Mouse (Mus musculus) hindbrain, embryonic 10.5 days (tissue): ENCODE results near the gene Imp3. TPM values are rescaled to one million over a fixed set of nuclear protein-coding genes. Genes with fewer than 3 reads are reported as not detected.
"Not testable (repeated sequence)": the region's sequence is repeated elsewhere in the genome, so short reads cannot be mapped to it uniquely, and the experiment has no call there.

Experiments used
- DNase-seq: peaks from one replicate; pipeline ENCODE4 v3.0.0-alpha.2; 2017; ENCODE audit warnings: low spot score
- H3K27ac ChIP-seq: fragments of 300-500 bp; sonication (generic); 2 replicates; pipeline ENCODE4 v1.5.1; 2016; ENCODE audit warnings: mild to moderate bottlenecking, moderate library complexity
- H3K27me3 ChIP-seq: fragments of 300-500 bp; sonication (generic); 2 replicates; pipeline ENCODE4 v1.6.1; 2016; ENCODE audit warnings: mild to moderate bottlenecking; ENCODE audit not compliant: poor library complexity, insufficient read depth, severe bottlenecking
- H3K36me3 ChIP-seq: fragments of 300-500 bp; sonication (generic); 2 replicates; pipeline ENCODE4 v1.6.1; 2016; ENCODE audit warnings: mild to moderate bottlenecking, moderate library complexity
- H3K4me1 ChIP-seq: fragments of 300-500 bp; sonication (generic); replicated peaks from 2 replicates; pipeline ENCODE4 v1.6.1; 2016; ENCODE audit warnings: mild to moderate bottlenecking
- H3K4me3 ChIP-seq: fragments of 300-500 bp; sonication (generic); 2 replicates; pipeline ENCODE4 v1.5.1; 2016; ENCODE audit warnings: mild to moderate bottlenecking, moderate library complexity
- H3K9me3 ChIP-seq: fragments of 300-500 bp; sonication (generic); 2 replicates; pipeline ENCODE4 v1.6.1; 2016; ENCODE audit warnings: mild to moderate bottlenecking, moderate library complexity
- WGBS: fragments of 180-500 bp; shearing (Covaris S2); methylation state at CpG from one replicate; pipeline ENCODE4 v1.1.7; 2016; 5-methylcytosine and 5-hydroxymethylcytosine counted together
- polyA plus RNA-seq: library from polyadenylated mRNA; unstranded; fragments of >200 nt; fragmentation: Nextera tagmentation; extraction: Ambion mirVana; gene quantifications from 2 replicates; pipeline ENCODE4 v1.2.1, GENCODE M21; 2016

The Imp3 gene
- polyA plus RNA-seq, 1 experiment from 2014 or later: 66.8 TPM

DNA sequence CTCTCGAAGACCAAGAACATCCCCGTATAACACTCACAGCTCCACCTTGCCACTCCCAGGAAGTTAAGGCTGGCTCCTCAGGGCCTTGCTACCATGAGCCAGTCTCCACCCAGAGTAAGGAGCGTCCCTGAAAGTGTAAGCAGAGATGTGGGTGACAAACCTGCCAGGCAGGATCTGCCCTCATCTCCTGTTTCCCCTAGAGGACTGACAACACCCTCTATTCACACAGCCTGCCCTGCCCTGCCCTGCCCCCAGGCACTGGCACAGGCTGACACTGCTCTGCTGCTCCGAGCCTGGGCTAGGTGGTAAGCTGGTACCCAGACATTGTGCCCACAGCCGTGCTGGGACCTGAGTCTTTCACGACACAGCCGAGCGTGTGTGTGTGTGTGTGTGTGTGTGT lies 36.1 kb upstream of the Imp3 start:
- H3K27me3 ChIP-seq: no peaks in the 10 kb centered on the region
- no peak for DNase-seq
- peak overlapping the region; percentile 47; the same call in 1 of the 2 replicates for H3K27ac ChIP-seq
- H3K4me3 ChIP-seq: no peak overlapping the region
- H3K9me3 ChIP-seq: no peaks in the 10 kb centered on the region
- no peaks in the 10 kb centered on the region for H3K36me3 ChIP-seq
- H3K4me1 ChIP-seq: peaks cover 27% of the 10 kb centered on the region
- WGBS: 69% methylated on average over 8 of the region's 8 CpGs

DNA sequence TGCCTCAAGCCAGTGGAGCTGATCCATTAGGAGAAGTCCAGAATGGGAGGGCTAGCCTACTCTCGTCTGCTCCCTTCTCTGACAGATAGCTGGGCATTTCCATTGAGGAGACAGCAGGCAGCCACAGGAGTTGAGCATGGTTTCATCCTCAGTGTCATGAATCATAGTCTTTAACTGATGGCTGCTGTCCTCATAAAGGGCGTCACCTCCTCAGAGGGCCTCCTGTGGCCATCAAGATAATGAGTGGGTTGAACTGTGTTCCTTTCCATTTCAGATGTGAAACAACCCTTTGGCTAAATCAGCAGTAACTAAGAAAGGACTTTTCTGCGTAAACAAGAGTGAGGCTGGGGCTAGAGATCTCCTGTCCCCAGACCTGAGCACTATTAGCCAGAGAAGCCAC lies 33.6 kb upstream of the Imp3 start:
- no peaks in the 10 kb centered on the region for H3K9me3 ChIP-seq
- H3K4me3 ChIP-seq: no peak overlapping the region
- DNase-seq: no peak
- 85% methylated on average over 3 of the region's 3 CpGs for WGBS
- H3K27me3 ChIP-seq: no peaks in the 10 kb centered on the region
- peaks cover 23% of the 10 kb centered on the region for H3K4me1 ChIP-seq
- no peak overlapping the region for H3K27ac ChIP-seq
- no peaks in the 10 kb centered on the region for H3K36me3 ChIP-seq

DNA sequence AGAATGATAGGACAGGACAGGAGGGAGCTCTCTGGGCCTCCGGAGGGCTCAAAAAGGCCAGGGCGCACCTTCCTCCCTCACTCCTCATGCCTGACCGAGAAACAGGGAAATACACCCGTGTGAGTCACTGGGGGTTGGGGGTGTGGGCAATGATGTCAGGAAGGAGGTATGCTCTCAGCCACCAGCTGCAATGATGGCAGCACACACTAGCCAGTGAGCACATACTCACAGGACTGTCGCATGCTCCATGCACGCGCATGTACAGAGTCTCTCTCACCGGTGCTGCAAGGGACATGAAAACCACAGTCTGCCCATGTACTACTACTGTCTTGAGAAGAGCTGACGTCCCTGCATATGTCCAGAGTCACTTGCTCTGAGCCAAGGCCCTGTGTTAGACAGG lies 29.7 kb upstream of the Imp3 start:
- H3K27me3 ChIP-seq: no peaks in the 10 kb centered on the region
- H3K4me1 ChIP-seq: no peaks in the 10 kb centered on the region
- H3K36me3 ChIP-seq: no peaks in the 10 kb centered on the region
- H3K27ac ChIP-seq: no peak overlapping the region
- DNase-seq: no peak
- no peak overlapping the region for H3K4me3 ChIP-seq
- no peaks in the 10 kb centered on the region for H3K9me3 ChIP-seq
- 92% methylated on average over 9 of the region's 9 CpGs for WGBS

DNA sequence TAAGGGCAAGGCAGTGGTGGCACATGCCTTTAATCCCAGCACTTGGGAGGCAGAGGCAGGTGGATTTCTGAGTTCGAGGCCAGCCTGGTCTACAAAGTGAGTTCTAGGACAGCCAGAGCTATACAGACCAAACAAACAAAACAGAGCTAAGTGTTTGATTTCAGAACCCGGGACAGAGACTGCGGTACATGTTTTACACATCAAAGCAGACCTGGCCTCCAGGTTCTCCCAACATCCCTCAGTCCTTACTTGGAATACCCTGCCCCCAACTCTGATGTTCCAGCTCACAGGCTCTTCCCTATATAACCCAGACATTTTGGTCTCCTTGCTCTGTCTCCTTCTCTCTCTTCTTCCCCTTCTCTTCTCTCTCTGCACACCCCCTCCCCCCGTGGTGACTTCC lies 27.3 kb upstream of the Imp3 start:
- not testable (repeated sequence) for H3K27me3 ChIP-seq, H3K9me3 ChIP-seq, H3K4me3 ChIP-seq, DNase-seq, H3K4me1 ChIP-seq, H3K27ac ChIP-seq
- WGBS: 53% methylated on average over 4 of the region's 4 CpGs
- peaks cover 11% of the 10 kb centered on the region for H3K36me3 ChIP-seq

DNA sequence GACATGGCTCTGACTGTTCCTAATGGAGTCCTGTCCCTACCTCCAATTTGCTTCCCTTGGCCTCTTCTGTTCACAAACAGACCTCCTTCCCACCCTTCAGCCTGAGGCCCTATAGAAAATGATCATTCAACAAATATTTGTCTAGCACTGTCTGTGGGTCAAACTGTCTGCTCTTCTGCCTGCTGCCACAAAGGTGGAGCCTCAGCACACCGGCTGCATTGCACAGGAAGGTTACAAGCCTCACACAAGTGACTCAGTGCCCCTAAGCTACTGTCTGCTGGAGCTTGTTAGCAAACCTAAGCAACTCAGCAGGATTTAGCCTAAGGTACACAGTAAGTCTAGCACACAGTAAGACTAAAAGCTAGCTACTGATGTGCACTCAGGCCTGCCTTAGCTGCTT lies 26.3 kb upstream of the Imp3 start:
- no peak overlapping the region for H3K27ac ChIP-seq
- 71% methylated on average over 1 of the region's 1 CpGs for WGBS
- H3K9me3 ChIP-seq: no peaks in the 10 kb centered on the region
- H3K4me3 ChIP-seq: no peak overlapping the region
- no peaks in the 10 kb centered on the region for H3K4me1 ChIP-seq
- no peaks in the 10 kb centered on the region for H3K27me3 ChIP-seq
- H3K36me3 ChIP-seq: peaks cover 21% of the 10 kb centered on the region
- DNase-seq: no peak

DNA sequence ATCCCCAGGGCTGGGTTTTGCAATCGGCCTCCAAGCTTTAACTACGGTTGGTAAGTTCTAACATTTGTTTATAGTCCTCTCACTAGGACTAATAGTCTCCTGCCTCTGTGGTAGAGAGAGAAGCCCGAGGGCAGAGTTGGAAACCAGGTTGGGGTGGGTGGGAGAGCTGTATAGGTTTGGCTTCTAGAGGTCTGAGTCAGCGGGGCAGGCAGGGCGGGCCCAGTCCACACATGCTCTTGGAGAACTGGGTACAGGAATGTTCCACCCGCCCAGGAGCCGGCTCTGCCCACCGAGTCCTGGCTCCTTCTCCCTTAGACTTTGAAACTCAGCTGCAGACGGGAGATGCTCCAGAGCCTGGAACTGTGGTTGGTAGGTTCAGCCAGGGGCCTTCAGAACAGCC lies 23.3 kb upstream of the Imp3 start:
- no peaks in the 10 kb centered on the region for H3K27me3 ChIP-seq
- no peaks in the 10 kb centered on the region for H3K9me3 ChIP-seq
- DNase-seq: no peak
- WGBS: 90% methylated on average over 9 of the region's 9 CpGs
- no peak overlapping the region for H3K4me3 ChIP-seq
- no peaks in the 10 kb centered on the region for H3K4me1 ChIP-seq
- no peak overlapping the region for H3K27ac ChIP-seq
- H3K36me3 ChIP-seq: peaks cover 51% of the 10 kb centered on the region

DNA sequence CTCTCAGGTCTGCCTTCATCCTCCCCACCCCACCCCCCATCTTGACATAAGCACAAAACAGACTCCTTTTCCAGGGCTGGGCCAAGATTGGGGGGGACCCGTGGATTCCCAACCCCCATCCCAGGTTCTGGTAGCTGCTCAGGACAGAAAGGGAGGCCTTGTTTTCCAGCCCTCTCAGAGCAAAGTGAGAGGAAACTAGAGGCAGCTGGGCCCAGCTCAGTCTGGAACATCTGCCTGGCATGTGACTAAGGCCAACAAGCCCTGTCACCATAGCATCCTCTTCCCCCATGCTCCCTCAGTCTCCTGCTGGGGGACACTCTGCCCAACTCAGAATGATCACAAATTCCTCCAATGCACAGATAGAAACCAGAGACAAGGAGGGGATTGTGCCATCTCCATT lies 22.2 kb upstream of the Imp3 start:
- no peaks in the 10 kb centered on the region for H3K4me1 ChIP-seq
- no peak for DNase-seq
- H3K27ac ChIP-seq: no peak overlapping the region
- WGBS: 83% methylated on average over 1 of the region's 1 CpGs
- no peaks in the 10 kb centered on the region for H3K9me3 ChIP-seq
- no peaks in the 10 kb centered on the region for H3K27me3 ChIP-seq
- H3K36me3 ChIP-seq: peaks cover 62% of the 10 kb centered on the region
- no peak overlapping the region for H3K4me3 ChIP-seq

DNA sequence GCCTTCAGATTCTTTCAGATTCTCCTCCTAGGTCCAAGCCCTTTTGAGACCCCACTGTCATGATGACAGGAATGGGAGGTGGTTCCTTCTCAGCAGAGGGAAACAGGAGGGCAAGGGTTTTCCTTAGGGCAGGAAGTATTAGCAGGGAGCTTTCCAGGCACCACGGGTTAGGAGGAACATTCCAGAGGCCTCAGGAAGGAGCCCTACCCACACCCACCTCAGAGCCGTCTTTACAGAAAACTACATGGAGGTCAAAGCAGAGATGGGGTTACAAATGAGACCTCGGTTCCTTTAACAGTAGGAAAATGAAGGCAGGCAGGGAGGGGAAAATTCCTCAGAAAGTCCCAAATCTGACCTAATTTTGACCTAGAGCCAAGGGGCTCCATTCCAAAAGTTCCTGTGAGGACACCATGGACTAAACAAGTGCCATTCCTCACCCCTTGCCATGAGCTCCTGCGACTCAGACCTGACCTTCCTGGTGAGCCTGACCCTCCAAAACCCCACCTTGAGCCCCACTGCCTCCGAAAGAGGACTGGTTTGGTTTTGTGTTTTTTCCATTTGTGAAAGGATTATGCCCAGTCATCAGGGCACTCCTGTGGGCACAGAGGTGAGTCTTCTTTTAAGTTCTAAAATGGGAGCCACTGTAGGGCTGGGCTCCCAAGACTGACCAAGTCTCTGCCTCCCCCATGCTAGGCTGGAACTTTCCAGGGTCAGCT lies 21.4 kb upstream of the Imp3 start:
- Histone ChIP-seq H3K27ac (no peak overlapping the region), H3K36me3 (peaks cover 69% of the 10 kb centered on the region), H3K4me3 (no peak overlapping the region), H3K27me3 (no peaks in the 10 kb centered on the region), H3K9me3 (no peaks in the 10 kb centered on the region), H3K4me1 (no peaks in the 10 kb centered on the region)
- 80% methylated on average over 5 of the region's 5 CpGs for WGBS
- no peak for DNase-seq

DNA sequence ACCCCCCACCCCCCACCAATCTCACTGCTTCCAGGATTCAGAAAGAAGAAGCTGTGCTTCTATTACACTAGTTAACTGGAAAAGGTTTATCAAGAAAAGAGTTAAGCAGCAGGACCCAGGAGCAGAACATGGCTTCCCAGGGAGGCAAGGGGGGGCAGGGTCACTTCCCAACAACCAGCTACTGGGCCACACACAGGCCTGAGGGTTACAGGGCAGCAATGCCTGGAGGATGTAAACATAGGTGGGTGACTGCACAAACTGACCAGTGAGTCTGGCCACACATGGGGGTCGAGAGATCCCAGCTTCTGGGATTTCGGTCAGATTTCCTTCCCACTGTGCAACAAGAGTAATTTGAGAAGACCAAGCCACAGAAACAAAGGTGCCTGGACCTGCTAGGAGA lies 20.1 kb upstream of the Imp3 start:
- H3K36me3 ChIP-seq: peaks cover 82% of the 10 kb centered on the region
- 45% methylated on average over 2 of the region's 2 CpGs for WGBS
- H3K27me3 ChIP-seq: no peaks in the 10 kb centered on the region
- peaks cover 7% of the 10 kb centered on the region for H3K9me3 ChIP-seq
- no peaks in the 10 kb centered on the region for H3K4me1 ChIP-seq
- H3K4me3 ChIP-seq: no peak overlapping the region
- H3K27ac ChIP-seq: no peak overlapping the region
- DNase-seq: no peak

DNA sequence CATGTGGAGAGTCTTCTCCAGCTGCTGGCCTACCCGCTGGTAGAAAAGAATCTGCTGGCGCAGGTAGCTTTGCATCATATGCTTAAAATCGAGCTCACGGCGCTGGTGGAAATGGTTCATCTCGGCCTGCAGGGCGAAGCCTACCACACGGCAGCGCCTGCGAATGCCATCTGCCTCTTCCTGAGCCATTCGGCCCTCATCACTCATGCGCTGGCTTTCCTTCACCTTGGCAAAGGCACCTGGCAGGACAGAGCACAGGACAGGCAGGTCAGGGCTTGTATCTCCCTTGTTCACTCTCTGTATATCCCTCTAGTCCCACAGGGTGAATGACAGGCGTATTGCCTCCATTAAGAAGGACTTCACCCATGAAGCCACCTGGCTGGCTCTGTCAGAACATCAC lies 18.8 kb upstream of the Imp3 start:
- 90% methylated on average over 13 of the region's 13 CpGs for WGBS
- Histone ChIP-seq H3K4me3 (no peak overlapping the region), H3K27me3 (no peaks in the 10 kb centered on the region), H3K27ac (no peak overlapping the region), H3K9me3 (peaks cover 10% of the 10 kb centered on the region), H3K36me3 (peaks cover 96% of the 10 kb centered on the region), H3K4me1 (peaks cover 9% of the 10 kb centered on the region)
- no peak for DNase-seq

DNA sequence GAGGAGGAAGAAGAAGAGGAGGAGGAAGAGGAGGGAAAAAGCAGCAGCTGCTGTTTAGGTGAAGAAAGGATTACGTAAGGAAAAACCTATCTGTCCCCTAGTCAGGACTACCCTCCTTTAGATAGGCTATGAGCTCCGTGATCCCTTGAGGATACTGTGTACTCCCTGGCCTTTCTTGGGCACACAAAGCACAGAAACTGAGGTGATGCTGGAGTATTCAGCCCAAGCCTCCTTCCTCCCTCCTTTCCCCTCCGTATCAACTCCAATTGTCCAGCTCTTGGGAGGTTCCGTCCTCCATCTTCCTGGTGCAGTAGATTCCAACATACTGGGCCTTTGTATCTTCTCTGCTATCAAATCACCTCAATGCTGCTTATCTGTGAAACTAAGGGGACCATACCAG lies 14.5 kb upstream of the Imp3 start:
- H3K27ac ChIP-seq: no peak overlapping the region
- no peak for DNase-seq
- peaks cover 84% of the 10 kb centered on the region for H3K36me3 ChIP-seq
- no peaks in the 10 kb centered on the region for H3K27me3 ChIP-seq
- peaks cover 10% of the 10 kb centered on the region for H3K9me3 ChIP-seq
- H3K4me1 ChIP-seq: peaks cover 52% of the 10 kb centered on the region
- no peak overlapping the region for H3K4me3 ChIP-seq
- 88% methylated on average over 4 of the region's 4 CpGs for WGBS

DNA sequence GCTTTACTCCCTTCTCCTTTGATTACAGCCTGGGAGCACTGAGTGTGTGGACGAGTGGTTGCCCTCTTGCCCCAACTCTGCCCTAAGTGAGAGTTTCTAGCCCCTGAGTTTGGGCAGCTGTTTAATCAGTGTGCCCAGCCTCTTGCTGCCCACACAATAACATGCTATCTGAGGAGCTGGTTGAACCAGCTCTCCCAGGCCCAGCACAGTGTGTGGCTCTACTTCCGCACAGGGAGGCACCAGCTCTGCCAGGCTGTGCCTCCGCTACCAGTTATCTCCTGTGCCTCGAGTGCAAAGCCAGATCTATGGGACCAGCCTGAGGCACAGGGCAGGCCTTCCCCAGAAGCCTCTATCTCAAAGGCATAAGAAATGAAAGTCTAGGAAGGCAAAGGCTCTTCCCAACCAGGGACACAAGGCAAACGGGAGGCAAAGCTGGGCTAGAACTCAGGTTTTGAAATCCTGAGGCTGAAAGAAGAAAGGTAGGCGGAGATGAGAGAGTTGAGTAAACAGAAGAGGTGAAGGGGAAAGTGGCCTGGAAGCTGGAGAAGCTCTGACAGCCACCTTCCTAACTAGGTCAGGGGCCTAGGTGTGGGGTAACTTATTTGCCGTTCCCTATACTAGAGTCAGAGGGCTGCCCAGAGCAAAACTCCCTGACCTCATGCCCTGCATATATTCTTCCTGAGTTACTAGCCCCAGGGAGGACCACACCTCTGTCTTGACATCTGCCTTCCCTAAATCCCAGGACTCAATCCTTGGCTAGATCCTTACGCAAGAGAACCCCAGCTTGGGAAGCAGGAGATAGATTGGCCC lies 13.2 kb upstream of the Imp3 start:
- WGBS: 73% methylated on average over 8 of the region's 8 CpGs
- H3K27me3 ChIP-seq: no peaks in the 10 kb centered on the region
- peaks cover 10% of the 10 kb centered on the region for H3K9me3 ChIP-seq
- H3K36me3 ChIP-seq: peaks cover 71% of the 10 kb centered on the region
- DNase-seq: no peak
- peaks cover 61% of the 10 kb centered on the region for H3K4me1 ChIP-seq
- H3K27ac ChIP-seq: peak overlapping the region; percentile 35
- H3K4me3 ChIP-seq: peak overlapping the region; percentile 76

DNA sequence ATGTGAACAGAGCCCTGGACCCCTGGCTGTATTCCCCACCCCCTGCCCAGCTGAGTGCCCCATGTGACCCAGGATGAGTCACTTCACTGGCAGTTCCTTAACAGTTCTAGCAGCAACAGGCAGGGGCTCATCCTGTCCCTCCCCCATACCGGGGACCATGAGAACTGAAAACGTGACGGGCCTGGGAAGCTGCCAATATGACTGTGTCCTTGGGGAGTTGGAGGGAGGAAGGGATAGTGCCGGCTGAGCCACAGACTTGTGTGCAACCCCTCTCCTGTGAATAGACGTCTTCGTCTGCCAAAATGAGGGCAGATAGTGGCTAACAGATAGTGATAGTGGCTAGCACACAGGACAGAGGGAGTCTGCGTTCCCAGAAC lies 12.6 kb upstream of the Imp3 start:
- Histone ChIP-seq H3K9me3 (peaks cover 10% of the 10 kb centered on the region), H3K27ac (peak overlapping the region; percentile 35), H3K27me3 (no peaks in the 10 kb centered on the region), H3K4me3 (peak overlapping the region; percentile 76), H3K4me1 (peaks cover 62% of the 10 kb centered on the region), H3K36me3 (peaks cover 65% of the 10 kb centered on the region)
- WGBS: 41% methylated on average over 7 of the region's 7 CpGs
- peak; percentile 18 for DNase-seq
